Mouse (Mus musculus): Measurements from ENCODE around the gene Zfp763. TPM values are rescaled to one million over a fixed set of nuclear protein-coding genes. Genes with fewer than 3 reads are reported as not detected.

The Zfp763 gene
- polyA plus RNA-seq (2015; fragmentation: Nextera tagmentation; extraction: Ambion mirVana) = 10.6 and 11.4 TPM in 2 replicates

GRCm38 (mm10) chr17:33032900-33033891 lies at the start of gene Zfp763:
Zfp763 (minus strand) TSS chr17:33033402.

DNA sequence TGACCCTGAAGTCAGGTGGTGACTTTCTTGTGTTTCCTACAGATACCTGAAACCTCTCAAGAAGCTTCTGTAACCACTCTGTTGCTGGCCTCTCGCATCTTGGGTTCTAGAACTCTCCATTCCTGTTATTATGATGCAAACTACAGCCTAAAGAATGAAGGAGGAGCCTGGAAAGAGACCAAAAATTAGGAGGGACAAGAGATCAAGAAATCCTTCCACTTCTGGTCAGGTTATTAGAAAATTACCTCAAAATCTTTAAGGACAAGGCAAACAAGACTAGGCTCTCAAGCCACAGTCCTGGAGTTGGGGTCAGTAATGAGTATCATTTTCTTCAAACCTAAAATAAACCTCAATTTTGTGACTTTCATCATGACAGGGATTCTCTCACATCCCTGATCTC lies 34.8 kb upstream of the Zfp763 start, which contains the start of gene 4921501E09Rik:
4921501E09Rik (minus strand) TSS at position 101 of the 400 bp plus-strand sequence.

GRCm38 (mm10) chr17:32992699-32993474 lies 40.3 kb downstream of the Zfp763 start, which contains the start of gene Zfp952:
Zfp952 (plus strand) TSS chr17:32993129.

Other genes with a start within 250 kb of the Zfp763 start
- 11.0 and 22.7 TPM in 2 replicates for gene Zfp871, start 245.1 kb downstream of the Zfp763 start, polyA plus RNA-seq (2015; fragmentation: Nextera tagmentation; extraction: Ambion mirVana)
- 2.0 and 4.6 TPM in 2 replicates for gene Zfp811, start 223.5 kb downstream of the Zfp763 start, polyA plus RNA-seq (2015; fragmentation: Nextera tagmentation; extraction: Ambion mirVana)
- 6.4 and 7.7 TPM in 2 replicates for gene Zfp799, start 203.1 kb downstream of the Zfp763 start, polyA plus RNA-seq (2015; fragmentation: Nextera tagmentation; extraction: Ambion mirVana)
- 5.1 and 6.2 TPM in 2 replicates for gene Zfp870, start 141.8 kb downstream of the Zfp763 start, polyA plus RNA-seq (2015; fragmentation: Nextera tagmentation; extraction: Ambion mirVana)
- 1.4 and 4.0 TPM in 2 replicates for gene Cyp4f14, start 116.1 kb downstream of the Zfp763 start, polyA plus RNA-seq (2015; fragmentation: Nextera tagmentation; extraction: Ambion mirVana)
- 23.8 and 42.9 TPM in 2 replicates for gene Cyp4f13, start 86.0 kb downstream of the Zfp763 start, polyA plus RNA-seq (2015; fragmentation: Nextera tagmentation; extraction: Ambion mirVana)
- 8.8 and 11.6 TPM in 2 replicates for gene Zfp472, start 67.6 kb downstream of the Zfp763 start, polyA plus RNA-seq (2015; fragmentation: Nextera tagmentation; extraction: Ambion mirVana)
- gene Zfp952, start 40.3 kb downstream of the Zfp763 start, polyA plus RNA-seq (2015; fragmentation: Nextera tagmentation; extraction: Ambion mirVana) = 8.4 and 9.0 TPM in 2 replicates
- gene 4921501E09Rik, start 34.7 kb upstream of the Zfp763 start, polyA plus RNA-seq (2015; fragmentation: Nextera tagmentation; extraction: Ambion mirVana) = not detected in 2 replicates
- 6.8 and 7.5 TPM in 2 replicates for gene Zfp563, start 55.9 kb upstream of the Zfp763 start, polyA plus RNA-seq (2015; fragmentation: Nextera tagmentation; extraction: Ambion mirVana)
- gene Morc2b, start 106.3 kb upstream of the Zfp763 start, polyA plus RNA-seq (2015; fragmentation: Nextera tagmentation; extraction: Ambion mirVana) = 0.06 TPM in 2 replicates
- gene Olfr55, start 135.0 kb upstream of the Zfp763 start, polyA plus RNA-seq (2015; fragmentation: Nextera tagmentation; extraction: Ambion mirVana) = not detected in 2 replicates
- gene Olfr239, start 157.9 kb upstream of the Zfp763 start, polyA plus RNA-seq (2015; fragmentation: Nextera tagmentation; extraction: Ambion mirVana) = not detected in 2 replicates
- gene Olfr1564, start 188.3 kb upstream of the Zfp763 start, polyA plus RNA-seq (2015; fragmentation: Nextera tagmentation; extraction: Ambion mirVana) = not detected in 2 replicates
- gene Zfp955a, start 221.7 kb upstream of the Zfp763 start, polyA plus RNA-seq (2015; fragmentation: Nextera tagmentation; extraction: Ambion mirVana) = 13.1 and 14.4 TPM in 2 replicates
- gene Olfr63, start 231.3 kb upstream of the Zfp763 start, polyA plus RNA-seq (2015; fragmentation: Nextera tagmentation; extraction: Ambion mirVana) = 0.03 and 0.05 TPM in 2 replicates